Mouse (Mus musculus) neural tube, embryonic 14.5 days (tissue): ENCODE measurements around the gene Frmd4b. TPM values are rescaled to one million over a fixed set of nuclear protein-coding genes. Genes with fewer than 3 reads are reported as not detected.

ENCODE experiments used
- ATAC-seq: fragments of 200-750 bp; cut with Nextera tagmentation; 2 replicates; pipeline ENCODE4 v1.8.0; 2017; ENCODE audit warnings: low read depth, mild to moderate bottlenecking, moderate TSS enrichment, moderate library complexity
- H3K27ac ChIP-seq: fragments of 300-500 bp; sonication (generic); 2 replicates; pipeline ENCODE4 v1.5.1; 2014; ENCODE audit warnings: low read depth, mild to moderate bottlenecking, control low read depth, low read length, moderate library complexity, mixed read lengths
- H3K27me3 ChIP-seq: fragments of 300-500 bp; sonication (generic); 2 replicates; pipeline ENCODE4 v1.6.1; 2014; ENCODE audit warnings: low read length; ENCODE audit not compliant: control insufficient read depth, insufficient read depth
- H3K36me3 ChIP-seq: fragments of 300-500 bp; sonication (generic); 2 replicates; pipeline ENCODE4 v1.6.1; 2014; ENCODE audit warnings: low read length, mixed read lengths; ENCODE audit not compliant: control insufficient read depth, insufficient read depth
- H3K4me1 ChIP-seq: fragments of 300-500 bp; sonication (generic); 2 replicates; pipeline ENCODE4 v1.6.1; 2014; ENCODE audit warnings: low read length; ENCODE audit not compliant: control insufficient read depth, insufficient read depth
- H3K4me2 ChIP-seq: fragments of 300-500 bp; sonication (generic); 2 replicates; pipeline ENCODE4 v1.6.1; 2014; ENCODE audit warnings: mild to moderate bottlenecking, low read depth, low read length, control low read depth
- H3K4me3 ChIP-seq: fragments of 300-500 bp; sonication (generic); 2 replicates; pipeline ENCODE4 v1.5.1; 2014; ENCODE audit warnings: low read depth, low read length, control low read depth, mixed read lengths
- H3K9ac ChIP-seq: fragments of 300-500 bp; sonication (generic); replicated peaks from 2 replicates; pipeline ENCODE4 v1.6.1; 2014; ENCODE audit warnings: low read depth, mild to moderate bottlenecking, control low read depth, low read length, mixed read lengths
- H3K9me3 ChIP-seq: fragments of 300-500 bp; sonication (generic); 2 replicates; pipeline ENCODE4 v1.6.1; 2016; ENCODE audit warnings: low read length; ENCODE audit not compliant: control insufficient read depth
- WGBS: fragments of 180-500 bp; shearing (Covaris S2); extraction: QIAGEN DNeasy Blood & Tissue Kit; methylation state at CpG from one replicate; pipeline ENCODE4 v1.1.7; 2014; 5-methylcytosine and 5-hydroxymethylcytosine counted together
- polyA plus RNA-seq: library from polyadenylated mRNA; unstranded; fragments of >200 nt; fragmentation: Nextera tagmentation; extraction: Ambion mirVana; gene quantifications from 2 replicates; pipeline ENCODE4 v1.2.1, GENCODE M21; 2014

The Frmd4b gene
- polyA plus RNA-seq, 1 experiment from 2014 or later: 26.8 TPM

DNA sequence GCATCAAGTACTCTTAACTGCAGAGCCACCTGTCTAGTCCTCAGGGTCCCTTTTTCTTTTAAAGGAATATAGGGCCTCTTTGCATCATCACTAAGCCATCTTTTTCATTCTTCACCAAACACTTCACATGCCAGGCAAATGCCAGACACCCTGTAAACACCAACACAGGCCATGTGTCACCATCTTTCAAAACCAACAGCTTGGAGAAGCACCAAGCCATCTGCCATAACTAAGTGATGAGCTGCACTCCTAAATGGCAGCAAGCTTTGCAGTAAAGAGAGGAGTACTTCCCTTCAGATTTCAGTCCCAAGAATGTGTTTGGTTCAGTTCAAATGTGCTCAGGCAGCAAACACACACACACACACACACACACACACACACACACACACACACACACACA lies 154.9 kb downstream of the Frmd4b start:
- H3K9me3 ChIP-seq: no peaks in the 10 kb centered on the region
- H3K27me3 ChIP-seq: no peaks in the 10 kb centered on the region
- H3K4me2 ChIP-seq: no peak overlapping the region
- no peak overlapping the region for H3K9ac ChIP-seq
- H3K4me3 ChIP-seq: no peak overlapping the region
- H3K4me1 ChIP-seq: no peaks in the 10 kb centered on the region
- ATAC-seq: no peak
- no peaks in the 10 kb centered on the region for H3K36me3 ChIP-seq
- no peak overlapping the region for H3K27ac ChIP-seq

DNA sequence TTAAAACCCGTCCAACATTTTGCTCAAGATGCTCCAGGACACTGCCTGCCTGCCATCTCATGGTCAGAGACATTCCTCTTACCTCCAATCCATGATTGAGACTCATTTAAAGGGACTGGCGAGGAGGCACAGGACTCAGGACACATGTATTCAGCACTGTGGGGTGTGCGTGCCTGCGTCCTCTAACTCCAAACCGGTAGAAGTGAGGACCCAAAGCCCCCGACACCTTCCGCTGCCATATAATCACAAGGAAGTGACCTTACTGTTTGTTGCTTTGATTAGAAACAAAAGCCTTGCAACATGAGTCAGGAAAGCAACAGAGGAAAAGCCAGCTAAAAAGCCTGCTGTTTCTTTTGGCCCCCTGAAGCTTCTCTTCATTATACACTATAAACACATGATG lies 158.2 kb downstream of the Frmd4b start:
- H3K27ac ChIP-seq: no peak overlapping the region
- 75% methylated on average over 7 of the region's 7 CpGs for WGBS

DNA sequence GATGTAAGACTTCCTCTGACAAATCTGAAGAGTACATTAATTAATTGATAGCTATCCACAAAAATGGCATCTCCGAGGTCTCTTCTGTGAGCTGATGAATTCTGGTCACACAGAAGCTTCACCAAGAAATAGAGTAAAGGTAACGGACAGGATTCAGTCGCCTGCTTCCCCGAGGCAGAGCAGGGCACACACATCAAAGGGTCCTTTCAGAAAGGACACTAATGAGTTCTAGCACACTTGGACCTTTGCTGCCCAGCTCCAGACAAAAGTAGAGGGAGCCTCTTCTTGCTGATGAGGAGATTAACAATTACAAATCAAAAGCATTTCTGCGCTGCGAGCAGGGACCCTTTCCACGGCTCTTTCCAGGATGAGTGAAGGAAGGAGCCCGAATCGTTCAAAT lies 159.0 kb downstream of the Frmd4b start:
- WGBS: 40% methylated on average over 9 of the region's 9 CpGs
- H3K4me3 ChIP-seq: no peak overlapping the region
- H3K27ac ChIP-seq: peak overlapping the region; percentile 13; the same call in 1 of the 2 replicates

More for the DNA sequence above, 158.2 kb downstream of the Frmd4b start:
- no peaks in the 10 kb centered on the region for H3K4me1 ChIP-seq
- H3K9me3 ChIP-seq: no peaks in the 10 kb centered on the region
- no peaks in the 10 kb centered on the region for H3K27me3 ChIP-seq
- no peak overlapping the region for H3K9ac ChIP-seq
- ATAC-seq: no peak
- H3K4me2 ChIP-seq: no peak overlapping the region
- no peak overlapping the region for H3K4me3 ChIP-seq
- H3K36me3 ChIP-seq: no peaks in the 10 kb centered on the region

DNA sequence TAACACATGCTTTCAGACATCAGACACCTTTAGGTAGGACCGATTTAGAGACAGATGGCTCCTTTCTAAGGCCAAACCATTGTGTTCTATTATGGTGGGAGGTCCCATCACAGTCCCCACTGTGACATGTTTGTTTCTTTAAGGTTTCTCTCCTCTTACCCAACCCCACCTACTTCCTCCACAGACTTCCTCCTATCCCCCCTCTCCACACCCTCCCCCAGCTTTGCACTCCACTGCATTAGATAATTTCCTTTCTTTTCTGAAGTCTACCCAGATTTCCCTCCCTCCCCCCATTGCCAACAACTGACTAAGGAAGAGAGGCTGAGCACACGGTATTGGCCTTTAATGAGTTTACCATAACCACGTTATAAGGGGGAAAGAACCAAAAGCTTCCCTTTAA lies 159.4 kb downstream of the Frmd4b start:
- no peak for ATAC-seq
- Histone ChIP-seq H3K9me3 (no peaks in the 10 kb centered on the region), H3K4me3 (no peak overlapping the region), H3K4me2 (no peak overlapping the region), H3K36me3 (no peaks in the 10 kb centered on the region), H3K27me3 (no peaks in the 10 kb centered on the region), H3K27ac (no peak overlapping the region), H3K9ac (no peak overlapping the region), H3K4me1 (no peaks in the 10 kb centered on the region)
- WGBS: 21% methylated on average over 3 of the region's 3 CpGs

More for the DNA sequence above, 159.0 kb downstream of the Frmd4b start:
- Histone ChIP-seq H3K36me3 (no peaks in the 10 kb centered on the region), H3K27me3 (no peaks in the 10 kb centered on the region), H3K9me3 (no peaks in the 10 kb centered on the region), H3K4me1 (no peaks in the 10 kb centered on the region), H3K4me2 (no peak overlapping the region; the same call in 1 of the 2 replicates), H3K9ac (no peak overlapping the region)
- ATAC-seq: no peak

DNA sequence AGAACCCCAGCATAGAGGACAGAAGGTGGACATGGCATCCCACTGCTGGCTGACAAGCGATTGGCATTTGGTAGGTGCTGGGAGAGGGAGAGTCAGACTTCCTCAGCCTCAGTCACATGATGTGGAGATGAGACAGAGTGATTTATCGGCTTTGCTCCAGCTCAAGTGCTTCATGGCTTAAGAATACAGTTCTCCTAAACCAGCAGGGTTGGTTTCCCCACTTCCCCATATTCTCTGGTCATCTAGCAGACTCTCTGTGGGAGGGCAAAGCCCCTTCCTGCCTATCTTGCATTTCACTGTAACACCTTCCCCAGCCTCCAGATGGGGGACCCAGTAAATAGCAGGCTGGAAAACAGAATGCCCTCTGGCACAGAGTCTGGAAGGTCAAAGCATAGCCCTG lies 160.1 kb downstream of the Frmd4b start:
- Histone ChIP-seq H3K4me1 (no peaks in the 10 kb centered on the region), H3K9me3 (no peaks in the 10 kb centered on the region), H3K4me3 (no peak overlapping the region), H3K4me2 (no peak overlapping the region), H3K27me3 (no peaks in the 10 kb centered on the region), H3K36me3 (no peaks in the 10 kb centered on the region), H3K9ac (no peak overlapping the region), H3K27ac (0 out of 2 replicates have a peak overlapping the region, but pooled peaks have one; percentile 10)
- no peak for ATAC-seq
- 58% methylated on average over 2 of the region's 2 CpGs for WGBS

DNA sequence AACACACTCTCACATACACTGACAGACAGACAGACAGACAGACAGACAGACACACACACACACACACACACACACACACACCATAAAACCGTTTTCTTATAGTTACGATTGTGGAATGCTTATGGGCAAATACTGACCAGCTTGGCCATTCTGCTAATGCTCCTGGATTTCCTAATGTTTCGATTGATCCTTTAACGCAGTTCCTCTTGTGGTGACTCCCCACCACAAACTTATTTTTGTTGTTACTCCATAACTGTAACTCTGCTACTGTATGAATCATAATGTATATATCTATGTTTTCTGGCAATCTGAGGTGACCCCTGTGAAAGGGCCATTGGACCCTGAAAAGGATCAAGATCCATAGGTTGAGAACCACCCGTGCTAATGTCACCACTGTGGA lies 165.1 kb downstream of the Frmd4b start:
- Histone ChIP-seq H3K9ac (no peak overlapping the region), H3K27me3 (no peaks in the 10 kb centered on the region), H3K27ac (no peak overlapping the region), H3K4me1 (no peaks in the 10 kb centered on the region), H3K9me3 (no peaks in the 10 kb centered on the region), H3K36me3 (no peaks in the 10 kb centered on the region), H3K4me3 (no peak overlapping the region), H3K4me2 (no peak overlapping the region)
- WGBS: 92% methylated on average over 5 of the region's 5 CpGs
- ATAC-seq: no peak

DNA sequence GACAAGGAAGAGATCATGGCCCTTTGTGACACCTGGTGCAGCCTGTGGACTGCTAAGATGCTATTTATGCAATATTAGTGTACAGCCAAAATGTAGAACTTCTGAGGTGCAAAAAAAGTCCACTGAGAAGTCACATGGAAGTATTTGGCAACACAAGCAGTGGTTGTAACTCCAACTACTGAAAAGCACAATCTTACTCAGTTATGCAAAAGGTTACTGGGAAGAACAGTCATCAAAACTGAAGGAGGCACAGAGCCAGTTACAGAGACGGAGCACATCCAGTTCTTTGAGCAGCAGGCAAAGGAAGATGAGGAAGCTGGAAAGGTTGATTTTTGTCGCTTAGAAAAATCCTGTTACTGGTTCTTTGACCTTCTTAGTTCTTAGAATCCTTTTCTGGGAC lies 167.5 kb downstream of the Frmd4b start:
- no peaks in the 10 kb centered on the region for H3K36me3 ChIP-seq
- no peak overlapping the region for H3K27ac ChIP-seq
- no peak for ATAC-seq
- H3K9ac ChIP-seq: no peak overlapping the region
- WGBS: 90% methylated on average over 2 of the region's 2 CpGs
- no peaks in the 10 kb centered on the region for H3K4me1 ChIP-seq
- H3K4me3 ChIP-seq: no peak overlapping the region
- no peak overlapping the region for H3K4me2 ChIP-seq
- no peaks in the 10 kb centered on the region for H3K27me3 ChIP-seq
- no peaks in the 10 kb centered on the region for H3K9me3 ChIP-seq

DNA sequence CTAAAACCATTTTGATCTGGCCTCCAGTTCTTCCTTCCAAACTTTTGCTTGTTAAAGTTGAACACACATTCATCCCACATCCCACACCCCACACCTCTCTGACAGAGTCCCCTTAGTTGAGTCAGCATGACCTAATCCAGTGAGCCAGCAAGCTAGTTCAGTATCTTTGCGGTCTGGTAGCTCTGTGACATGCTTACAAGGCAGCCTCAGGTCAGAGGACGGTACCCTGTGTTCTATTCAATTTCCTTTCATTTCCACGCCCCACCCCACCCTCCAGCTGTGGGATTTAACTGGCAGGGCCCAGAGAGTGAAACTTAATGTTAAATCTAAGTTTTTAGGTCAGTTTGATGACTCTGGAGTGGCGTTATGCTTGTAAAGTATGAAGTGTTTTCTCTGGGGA lies 170.3 kb downstream of the Frmd4b start:
- Histone ChIP-seq H3K27me3 (no peaks in the 10 kb centered on the region), H3K27ac (no peak overlapping the region), H3K4me2 (no peak overlapping the region), H3K9me3 (no peaks in the 10 kb centered on the region), H3K4me3 (no peak overlapping the region), H3K4me1 (no peaks in the 10 kb centered on the region), H3K9ac (no peak overlapping the region), H3K36me3 (no peaks in the 10 kb centered on the region)
- WGBS: 73% methylated on average over 4 of the region's 4 CpGs
- ATAC-seq: no peak

DNA sequence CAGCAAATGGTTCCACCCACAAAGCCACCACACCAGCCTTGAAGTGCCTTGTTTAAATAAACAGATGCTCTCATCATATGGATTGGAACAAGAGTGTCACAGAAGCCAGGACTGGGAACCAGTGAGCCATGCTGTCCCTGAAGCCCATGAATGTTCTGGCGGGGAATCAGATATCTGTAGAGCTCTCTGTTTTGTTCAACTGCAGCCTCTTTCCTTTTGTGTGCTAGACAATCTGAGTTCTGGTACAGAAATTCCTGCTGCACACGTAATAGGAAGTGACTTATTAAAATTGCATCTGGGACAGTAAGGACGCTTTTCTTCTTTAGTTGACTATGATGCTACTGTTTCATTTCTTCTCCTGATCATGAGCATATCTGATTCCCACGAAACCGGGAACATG lies 173.2 kb downstream of the Frmd4b start:
- Histone ChIP-seq H3K4me3 (no peak overlapping the region), H3K9me3 (no peaks in the 10 kb centered on the region), H3K27me3 (no peaks in the 10 kb centered on the region), H3K27ac (no peak overlapping the region), H3K36me3 (no peaks in the 10 kb centered on the region), H3K4me1 (no peaks in the 10 kb centered on the region), H3K9ac (no peak overlapping the region), H3K4me2 (no peak overlapping the region)
- WGBS: 87% methylated on average over 5 of the region's 5 CpGs
- ATAC-seq: 0 out of 2 replicates have a peak, but pooled peaks have one; percentile 31

DNA sequence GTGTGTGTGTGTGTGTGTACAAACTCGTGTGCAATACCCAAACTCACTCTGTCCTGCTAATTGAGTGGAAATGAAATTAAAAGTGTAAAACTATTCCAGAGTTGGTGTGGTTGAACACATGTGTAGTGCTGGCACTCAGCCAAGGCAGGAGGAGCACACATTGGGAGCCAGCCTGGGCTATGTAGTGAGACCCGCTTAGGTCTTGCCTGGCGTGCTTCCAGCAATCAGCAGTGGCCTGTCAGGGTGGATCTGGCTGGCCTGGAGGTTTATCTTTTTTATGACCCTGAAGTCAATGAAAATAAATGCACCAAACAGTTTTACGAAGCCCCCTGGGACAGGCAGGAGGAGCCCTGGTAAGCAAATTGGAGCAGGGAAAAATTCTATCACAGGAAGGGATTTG lies 173.8 kb downstream of the Frmd4b start:
- Histone ChIP-seq H3K4me3 (no peak overlapping the region), H3K4me2 (no peak overlapping the region), H3K9me3 (no peaks in the 10 kb centered on the region), H3K4me1 (no peaks in the 10 kb centered on the region), H3K27me3 (no peaks in the 10 kb centered on the region), H3K36me3 (no peaks in the 10 kb centered on the region), H3K27ac (no peak overlapping the region), H3K9ac (no peak overlapping the region)
- ATAC-seq: no peak
- WGBS: 42% methylated on average over 4 of the region's 4 CpGs
